Mouse (Mus musculus): Measurements from ENCODE around the gene Cbx7.
A peak's percentile ranks its signal among the peaks of the same experiment; 100 is the strongest.
"Not testable (repeated sequence)": the region's sequence is repeated elsewhere in the genome, so short reads cannot be mapped to it uniquely, and the experiment has no call there.

Gene Cbx7

GRCm38 (mm10) chr15:79946790-79947189 lies 24.1 kb downstream of the Cbx7 start:
- no peak for DNase-seq

GRCm38 (mm10) chr15:79946022-79946421 lies 24.9 kb downstream of the Cbx7 start:
- peak; percentile 84 for DNase-seq

GRCm38 (mm10) chr15:79944948-79945347 lies 26.0 kb downstream of the Cbx7 start:
- no peak for DNase-seq

- DNase-seq = no peak
Measured at GRCm38 (mm10) chr15:79943584-79943983, 27.3 kb downstream of the Cbx7 start.

DNA sequence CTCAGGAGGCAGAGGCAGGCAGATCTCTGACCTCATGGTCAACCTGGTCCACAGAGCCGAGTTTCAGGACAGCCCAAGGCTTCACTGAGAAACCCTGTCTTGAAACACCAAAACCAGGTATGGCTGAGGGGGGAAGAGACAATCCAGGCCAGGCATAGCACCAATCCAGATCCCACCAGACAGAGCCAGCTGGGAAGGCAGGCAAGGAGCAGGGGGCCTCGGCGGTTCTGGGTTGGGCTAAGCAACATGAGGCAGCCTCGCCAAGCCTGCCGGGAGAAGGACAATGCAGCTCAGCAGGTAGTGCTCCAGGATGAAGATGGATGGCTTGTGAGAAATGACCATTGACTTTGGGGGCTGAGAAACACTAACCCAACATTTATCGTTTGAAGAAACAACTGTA lies 28.4 kb downstream of the Cbx7 start:
- no peak for DNase-seq

DNA sequence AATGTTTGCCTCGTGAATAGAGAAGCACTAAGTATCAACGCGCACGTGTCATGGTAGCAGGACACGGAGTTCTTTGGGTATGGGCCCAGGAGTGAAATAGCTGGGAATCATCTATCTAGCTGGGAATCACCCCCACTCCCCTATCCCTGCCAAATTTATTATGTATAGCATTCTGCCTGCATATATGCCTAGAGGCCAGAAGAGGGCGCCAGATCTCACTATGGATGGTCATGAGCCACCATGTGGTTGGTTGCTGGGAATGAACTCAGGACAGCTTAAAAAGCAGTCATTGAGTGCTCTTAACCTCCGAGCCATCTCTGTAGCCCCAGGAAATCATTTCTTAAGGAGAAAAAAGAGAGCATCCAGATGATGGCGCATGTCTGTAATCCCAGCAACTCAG lies 30.0 kb downstream of the Cbx7 start:
- no peak for DNase-seq

- DNase-seq = no peak
Measured at GRCm38 (mm10) chr15:79939913-79940312, 31.0 kb downstream of the Cbx7 start.

- not testable (repeated sequence) for DNase-seq
Measured at GRCm38 (mm10) chr15:79939501-79939900, 31.4 kb downstream of the Cbx7 start.

DNA sequence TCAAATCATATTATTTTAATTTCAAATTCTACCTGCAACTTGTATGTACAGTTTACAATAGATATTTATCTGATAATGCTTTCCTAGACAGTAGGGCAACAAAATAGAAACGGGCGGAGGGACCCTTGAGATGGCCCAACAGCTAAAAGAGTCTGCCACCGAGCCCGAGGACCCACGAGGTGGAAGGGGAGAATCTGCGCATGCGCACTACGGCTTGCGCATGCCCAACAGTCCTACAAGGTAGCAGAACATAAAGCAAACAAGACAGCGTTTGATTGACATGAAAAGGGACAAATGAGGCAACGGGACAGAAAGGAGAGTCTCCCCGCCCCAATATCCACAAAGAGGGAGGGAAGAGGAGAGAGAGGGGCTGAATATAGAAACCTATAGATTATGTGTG lies 31.9 kb downstream of the Cbx7 start:
- no peak for DNase-seq

DNA sequence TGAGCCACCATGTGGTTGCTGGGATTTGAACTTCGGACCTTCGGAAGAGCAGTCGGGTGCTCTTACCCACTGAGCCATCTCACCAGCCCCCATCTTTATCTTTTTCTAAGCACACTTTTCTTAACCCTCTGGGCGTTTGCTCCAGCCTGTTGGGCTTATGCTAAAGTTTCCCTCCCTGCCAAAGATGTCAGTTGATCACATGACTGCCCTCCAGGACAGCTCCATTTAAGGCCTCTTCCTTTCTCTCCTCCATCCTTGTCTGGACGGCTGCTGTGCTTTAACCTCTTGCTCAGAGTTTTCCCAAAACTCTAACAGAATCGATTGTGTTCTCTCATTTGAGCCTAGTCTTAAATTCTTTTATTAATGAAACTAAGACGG lies 34.6 kb downstream of the Cbx7 start:
- no peak for DNase-seq

DNA sequence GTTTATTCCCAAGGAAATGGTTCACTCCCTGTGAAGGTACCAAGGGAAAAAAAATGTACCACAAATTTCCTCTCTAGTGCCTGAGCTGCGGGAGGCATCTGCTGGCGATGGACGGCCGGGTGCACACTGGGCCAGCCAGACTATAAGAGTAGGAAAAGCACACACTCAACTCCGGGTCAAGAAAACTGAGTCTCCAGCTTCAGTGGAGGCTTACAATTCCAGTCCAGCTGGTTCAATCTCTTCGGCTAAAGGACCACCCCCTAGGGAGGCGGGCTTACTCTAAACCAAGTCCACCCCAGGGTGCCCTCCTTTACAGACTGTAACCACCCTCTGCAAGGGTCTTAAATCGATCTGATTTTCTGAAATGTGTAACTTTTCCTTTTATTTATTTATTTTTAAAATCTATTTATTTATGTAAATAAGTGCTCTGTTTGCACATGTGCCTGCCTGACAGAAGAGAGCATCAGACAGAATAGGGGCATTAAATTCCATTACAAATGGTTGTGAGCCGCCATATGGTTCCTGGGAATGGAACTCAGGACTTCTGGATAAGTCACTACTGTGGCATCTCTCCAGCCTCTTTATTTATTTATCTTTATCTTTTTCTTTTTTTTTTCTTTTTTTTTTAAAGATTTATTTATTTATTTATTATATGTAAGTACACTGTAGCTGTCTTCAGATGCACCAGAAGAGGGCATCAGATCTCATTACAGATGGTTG lies 35.1 kb downstream of the Cbx7 start:
- no peak for DNase-seq

- no peak for DNase-seq
Measured at GRCm38 (mm10) chr15:79934776-79935175, 36.1 kb downstream of the Cbx7 start.

DNA sequence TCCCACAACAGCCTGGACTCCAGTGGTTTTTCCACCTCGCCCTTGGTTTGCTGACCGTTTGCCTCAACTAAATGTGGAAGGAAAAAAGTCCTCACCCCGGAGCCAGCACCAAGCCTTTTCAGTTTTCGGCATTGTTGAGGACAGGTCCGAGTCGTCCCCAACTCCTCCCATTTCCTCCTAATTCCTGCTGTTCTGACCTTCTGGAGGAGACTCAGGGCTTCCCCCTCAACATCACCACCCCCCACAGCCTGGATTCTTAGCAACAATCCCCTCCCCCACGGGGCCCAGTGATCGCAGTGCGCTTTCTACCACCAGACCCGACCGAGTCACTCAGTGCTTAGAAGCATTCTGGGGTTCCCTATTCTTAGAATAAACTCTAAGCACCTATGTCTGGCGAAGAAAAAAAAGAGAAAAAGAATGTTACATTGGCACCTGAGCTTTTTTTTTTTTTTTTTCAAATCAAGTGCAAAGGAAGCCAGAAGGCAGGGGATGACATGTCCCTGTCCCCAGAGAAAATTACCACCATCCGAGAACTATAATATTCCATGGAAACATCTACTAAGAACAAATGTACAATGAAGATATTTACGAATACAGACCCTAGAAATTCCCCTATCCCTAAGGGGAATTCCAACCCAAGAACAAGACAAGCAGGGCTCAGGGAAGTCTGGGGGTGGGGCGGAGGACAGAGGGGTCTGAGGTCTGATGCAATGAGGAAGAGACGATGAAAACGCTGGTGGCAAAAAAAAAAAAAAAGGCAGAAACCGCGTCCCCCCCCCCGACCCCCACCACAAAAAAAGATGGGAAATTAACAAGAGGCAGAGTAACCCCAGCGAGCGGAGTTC lies 37.0 kb downstream of the Cbx7 start:
- no peak for DNase-seq

DNA sequence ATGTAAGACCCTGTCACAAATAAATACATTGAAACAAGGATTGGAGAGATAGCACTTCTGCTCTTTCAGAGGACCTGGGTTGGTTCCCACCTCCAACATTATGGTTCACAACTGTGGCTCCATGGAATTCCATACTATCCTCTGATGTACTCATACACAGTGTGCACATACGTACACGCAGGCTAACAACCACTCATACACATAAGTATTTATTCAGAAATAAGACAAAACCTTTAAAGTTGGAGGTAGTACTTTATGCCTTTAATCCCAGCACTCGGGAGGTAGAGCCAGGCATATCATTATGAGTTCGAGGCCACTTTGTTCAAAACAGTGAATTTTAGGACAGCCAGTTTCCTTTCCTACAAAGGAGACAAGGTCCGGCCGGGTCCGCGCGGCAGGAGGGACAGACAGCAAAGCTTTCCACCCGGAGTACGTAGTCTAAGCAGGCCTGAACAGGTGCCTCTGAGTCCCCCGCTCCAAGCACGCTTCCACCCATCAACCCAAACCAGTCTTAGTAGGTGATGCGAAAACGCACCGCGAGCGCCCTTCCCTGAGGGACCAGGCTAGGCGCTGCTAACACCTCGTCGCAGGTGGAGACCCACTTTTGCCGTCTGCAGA lies 37.8 kb downstream of the Cbx7 start:
- no peak for DNase-seq

GRCm38 (mm10) chr15:79932323-79932987 lies 38.5 kb downstream of the Cbx7 start:
- DNase-seq = peak; percentile 91

DNA sequence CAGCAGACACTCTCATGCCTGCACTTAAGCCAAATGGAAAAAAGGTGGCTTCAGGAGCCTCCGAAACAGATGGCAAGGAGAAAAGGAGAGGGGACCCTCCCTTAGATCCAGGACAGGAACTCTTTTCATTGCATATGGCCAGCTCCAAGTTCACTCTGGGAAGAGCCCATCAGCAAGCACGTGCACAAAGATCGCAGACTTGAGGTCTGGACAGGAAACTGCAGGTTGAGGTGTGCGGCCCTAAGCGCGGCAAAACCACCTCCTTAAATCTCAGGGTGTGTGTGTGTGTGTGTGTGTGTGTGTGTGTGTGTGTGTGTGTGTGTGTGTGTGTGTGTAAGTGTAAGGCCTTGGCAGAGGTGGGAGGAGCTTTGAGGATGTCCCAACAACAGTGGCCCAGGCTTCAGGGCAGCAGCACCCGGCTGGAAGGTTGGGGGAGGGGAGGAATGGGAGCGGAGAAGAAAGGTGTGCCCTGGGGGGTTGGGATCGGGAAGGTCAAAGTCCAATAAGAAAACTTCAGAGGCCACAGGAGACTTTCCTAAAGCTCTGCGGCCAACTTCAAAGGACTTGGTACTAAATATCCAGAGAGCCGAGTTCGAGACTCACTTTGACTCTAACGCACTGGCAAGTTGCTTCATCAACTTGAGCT lies 39.3 kb downstream of the Cbx7 start:
- no peak for DNase-seq

DNA sequence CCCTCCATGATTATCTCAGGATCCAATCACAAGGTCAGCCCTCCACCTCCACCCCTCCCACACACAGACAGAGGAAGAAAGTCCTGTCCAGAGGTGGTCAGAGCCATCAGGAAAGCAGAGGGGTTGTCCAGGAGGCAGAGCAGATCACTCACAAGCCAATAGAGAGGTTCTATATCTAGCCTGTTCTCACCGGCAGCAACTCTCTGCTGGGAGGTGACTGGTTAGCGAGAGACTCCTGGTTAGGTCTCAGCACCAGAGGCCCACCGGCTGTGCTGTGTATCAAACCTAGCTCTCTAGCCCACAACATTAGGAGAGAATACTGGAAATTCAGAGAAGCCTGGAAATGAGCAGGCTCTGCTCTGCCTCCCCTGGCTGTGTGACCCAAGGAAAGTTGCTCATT lies 41.2 kb downstream of the Cbx7 start:
- no peak for DNase-seq

GRCm38 (mm10) chr15:79928736-79929135 lies 42.2 kb downstream of the Cbx7 start:
- no peak for DNase-seq

GRCm38 (mm10) chr15:79928316-79928715 lies 42.6 kb downstream of the Cbx7 start:
- DNase-seq = no peak

DNA sequence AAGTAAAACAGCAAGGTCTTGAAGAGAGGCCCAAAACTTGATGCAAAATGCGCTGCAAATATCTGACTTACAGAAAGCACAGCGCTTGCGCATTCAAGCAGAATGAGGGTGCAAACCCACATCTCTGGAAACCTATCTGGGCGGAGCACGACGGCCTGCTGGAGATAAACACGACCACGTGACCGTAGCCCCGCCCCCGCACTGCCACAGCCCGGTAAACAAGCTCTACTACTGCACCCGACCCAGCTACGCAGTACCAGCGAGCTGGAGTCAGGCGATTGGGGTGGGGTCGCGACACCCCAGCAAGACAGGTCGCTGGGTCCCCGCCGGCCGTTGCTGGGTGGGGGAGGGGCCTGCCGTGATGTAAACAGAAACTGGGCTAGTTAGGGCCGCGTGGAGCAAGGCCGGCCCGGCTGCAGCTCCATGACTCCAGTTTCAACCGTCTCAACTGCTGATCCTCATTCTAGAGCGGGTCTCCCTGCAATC lies 43.2 kb downstream of the Cbx7 start:
- DNase-seq = peak; percentile 87

- DNase-seq = peak; percentile 48
Measured at GRCm38 (mm10) chr15:79926856-79927416, 44.0 kb downstream of the Cbx7 start.

DNA sequence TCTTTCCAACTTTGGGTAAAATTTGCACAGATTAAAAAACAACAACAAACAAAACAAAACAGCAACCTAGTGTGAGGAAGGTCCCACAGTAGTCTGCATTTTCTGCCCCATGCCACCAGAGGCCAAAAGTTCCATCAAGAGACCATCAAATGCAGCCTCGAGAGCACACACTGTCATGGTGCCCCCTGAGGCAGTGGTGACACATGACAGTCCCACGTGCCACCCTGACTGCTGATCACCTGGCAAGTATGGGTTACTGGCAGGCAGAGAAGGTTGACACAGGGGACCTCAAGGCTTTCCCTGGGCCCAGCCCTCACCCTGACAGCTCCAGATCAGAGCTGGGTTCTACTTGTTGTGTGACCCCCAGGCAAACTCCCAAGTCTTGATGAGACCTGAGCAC lies 51.1 kb downstream of the Cbx7 start:
- DNase-seq = no peak

Measured in right cerebral cortex, postnatal 25 days (tissue).